Mouse (Mus musculus): ENCODE data around the gene Lamtor3. TPM values are rescaled to one million over a fixed set of nuclear protein-coding genes. Genes with fewer than 3 reads are reported as not detected.

Gene Lamtor3
- polyA plus RNA-seq (2012; rRNA removed), result 7.3 and 9.4 TPM in 2 replicates

GRCm38 (mm10) chr3:137918172-137918931 lies at the start of gene Lamtor3:
Gene Lamtor3, plus strand, starts transcription at chr3:137918506.
- Histone ChIP-seq H3K4me1 (ENCODE audit: control insufficient read depth, insufficient read depth, insufficient read length, low read length) (peaks cover 4% of the 10 kb centered on the region), H3K36me3 (ENCODE audit: control insufficient read depth, insufficient read depth, low read length) (peaks cover 6% of the 10 kb centered on the region), H3K27ac (ENCODE audit: insufficient read depth, low read depth, low read length) (peak within 1 kb of the TSS; percentile 78), H3K4me3 (ENCODE audit: low read depth, low read length) (peak within 1 kb of the TSS; percentile 99), H3K27me3 (ENCODE audit: control insufficient read depth, insufficient read depth, low read length) (no peaks in the 10 kb centered on the region)
- TF ChIP-seq POLR2A (IDR thresholded peaks at IDR 0.05; ENCODE audit: low read depth, low read length) (peak; percentile 59; the same call in 1 of the 2 replicates), CTCF (IDR thresholded peaks at IDR 0.05; ENCODE audit: extremely low read depth, insufficient read length, insufficient replicate concordance, low read depth, low read length) (0 out of 2 replicates have a peak, but pooled peaks have one; percentile 9)
- under 1% methylated on average over 47 of the region's 47 CpGs for WGBS

DNA sequence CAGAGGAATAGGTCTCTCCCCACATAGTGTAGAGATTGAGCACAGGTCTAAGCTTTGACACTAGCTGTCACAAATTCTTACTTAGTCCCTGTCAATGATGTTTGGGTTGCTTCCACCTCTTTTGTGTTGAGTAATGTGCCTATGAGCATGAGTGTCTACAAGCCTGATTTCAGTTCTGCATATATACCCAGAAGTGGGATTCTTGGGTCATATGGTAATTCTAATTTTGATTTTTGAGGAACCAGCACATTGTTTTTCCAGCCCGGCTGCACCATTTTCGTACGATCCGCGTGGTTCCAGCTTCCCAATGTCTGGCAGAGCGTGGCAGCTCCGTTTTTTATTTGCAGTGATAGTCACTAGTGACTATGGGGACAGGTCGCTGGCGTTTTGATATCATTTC lies 48.9 kb upstream of the Lamtor3 start:
- H3K27ac ChIP-seq (ENCODE audit: insufficient read depth, low read depth, low read length), result no peak overlapping the region

DNA sequence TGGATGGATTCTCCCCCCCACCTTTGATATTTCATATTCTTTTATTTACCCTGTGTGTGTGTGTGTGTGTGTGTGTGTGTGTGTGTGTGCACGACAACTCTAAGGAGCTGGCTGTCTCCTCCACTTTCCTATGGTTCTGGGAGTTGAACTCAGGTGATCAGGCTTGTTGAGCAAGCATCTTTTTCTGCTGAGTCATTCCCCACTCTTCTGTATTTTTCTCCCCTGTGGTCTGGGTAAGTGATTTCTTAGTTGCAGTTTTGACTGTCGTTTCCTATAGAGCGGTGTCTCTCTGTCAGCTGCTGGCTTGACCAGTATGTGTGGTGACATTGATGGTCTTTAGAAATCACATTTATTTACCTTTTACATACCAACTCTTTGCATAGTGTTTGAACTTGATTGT lies 39.0 kb upstream of the Lamtor3 start:
- H3K4me3 ChIP-seq (ENCODE audit: low read depth, low read length), result no peak overlapping the region
- WGBS, result 42% methylated on average over 3 of the region's 3 CpGs

More for the DNA sequence above, 48.9 kb upstream of the Lamtor3 start:
- Histone ChIP-seq H3K4me1 (ENCODE audit: control insufficient read depth, insufficient read depth, insufficient read length, low read length) (no peaks in the 10 kb centered on the region; the same call in 1 of the 2 replicates), H3K4me3 (ENCODE audit: low read depth, low read length) (no peak overlapping the region), H3K36me3 (ENCODE audit: control insufficient read depth, insufficient read depth, low read length) (peaks cover 5% of the 10 kb centered on the region; the same call in 1 of the 2 replicates), H3K27me3 (ENCODE audit: control insufficient read depth, insufficient read depth, low read length) (no peaks in the 10 kb centered on the region)
- no peak for TF ChIP-seq POLR2A (IDR thresholded peaks at IDR 0.05; ENCODE audit: low read depth, low read length)
- TF ChIP-seq CTCF (IDR thresholded peaks at IDR 0.05; ENCODE audit: extremely low read depth, insufficient read length, insufficient replicate concordance, low read depth, low read length), result no peak
- 91% methylated on average over 9 of the region's 9 CpGs for WGBS

DNA sequence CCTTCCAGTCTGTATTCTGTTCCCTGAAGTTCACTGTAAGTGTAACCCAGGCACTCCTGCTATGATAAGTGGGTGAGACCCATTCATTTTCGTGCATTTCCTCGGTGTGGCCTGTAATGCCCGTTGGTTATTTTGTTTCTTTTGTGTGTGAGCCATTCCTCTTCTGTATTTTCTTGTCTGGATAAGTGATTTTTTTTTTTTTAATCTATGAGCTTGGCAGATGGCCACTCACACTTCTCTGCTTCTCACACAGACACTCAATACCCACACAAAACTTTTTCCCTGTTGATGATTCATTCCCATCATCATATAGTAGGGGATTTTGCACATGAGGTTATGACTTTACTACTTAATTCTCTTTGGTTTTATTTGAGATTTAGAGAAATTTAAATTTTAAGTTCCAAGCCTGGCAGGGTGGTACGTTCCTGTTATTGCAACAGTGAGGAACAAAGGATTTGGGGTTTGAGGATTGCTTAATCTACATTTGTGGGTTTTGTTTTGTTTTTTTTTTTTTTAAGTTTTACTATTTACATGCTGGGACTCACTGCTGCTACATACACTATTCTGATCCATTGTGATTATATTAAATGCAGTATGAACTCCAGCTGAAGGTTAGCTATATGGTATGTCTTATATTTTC lies 38.1 kb upstream of the Lamtor3 start:
- WGBS, result 67% methylated on average over 4 of the region's 4 CpGs
- H3K36me3 ChIP-seq (ENCODE audit: control insufficient read depth, insufficient read depth, low read length), result 0 out of 2 replicates have a peak, but pooled peaks cover 2% of the 10 kb centered on the region
- TF ChIP-seq POLR2A (IDR thresholded peaks at IDR 0.05; ENCODE audit: low read depth, low read length) (no peak), CTCF (IDR thresholded peaks at IDR 0.05; ENCODE audit: extremely low read depth, insufficient read length, insufficient replicate concordance, low read depth, low read length) (no peak)
- no peaks in the 10 kb centered on the region for H3K27me3 ChIP-seq (ENCODE audit: control insufficient read depth, insufficient read depth, low read length)
- H3K4me3 ChIP-seq (ENCODE audit: low read depth, low read length), result no peak overlapping the region
- no peak overlapping the region for H3K27ac ChIP-seq (ENCODE audit: insufficient read depth, low read depth, low read length)
- no peaks in the 10 kb centered on the region for H3K4me1 ChIP-seq (ENCODE audit: control insufficient read depth, insufficient read depth, insufficient read length, low read length)

More for the DNA sequence above, 39.0 kb upstream of the Lamtor3 start:
- no peak for TF ChIP-seq POLR2A (IDR thresholded peaks at IDR 0.05; ENCODE audit: low read depth, low read length)
- TF ChIP-seq CTCF (IDR thresholded peaks at IDR 0.05; ENCODE audit: extremely low read depth, insufficient read length, insufficient replicate concordance, low read depth, low read length), result no peak
- Histone ChIP-seq H3K27me3 (ENCODE audit: control insufficient read depth, insufficient read depth, low read length) (no peaks in the 10 kb centered on the region), H3K4me1 (ENCODE audit: control insufficient read depth, insufficient read depth, insufficient read length, low read length) (no peaks in the 10 kb centered on the region), H3K36me3 (ENCODE audit: control insufficient read depth, insufficient read depth, low read length) (peaks cover 2% of the 10 kb centered on the region; the same call in 1 of the 2 replicates), H3K27ac (ENCODE audit: insufficient read depth, low read depth, low read length) (no peak overlapping the region)

DNA sequence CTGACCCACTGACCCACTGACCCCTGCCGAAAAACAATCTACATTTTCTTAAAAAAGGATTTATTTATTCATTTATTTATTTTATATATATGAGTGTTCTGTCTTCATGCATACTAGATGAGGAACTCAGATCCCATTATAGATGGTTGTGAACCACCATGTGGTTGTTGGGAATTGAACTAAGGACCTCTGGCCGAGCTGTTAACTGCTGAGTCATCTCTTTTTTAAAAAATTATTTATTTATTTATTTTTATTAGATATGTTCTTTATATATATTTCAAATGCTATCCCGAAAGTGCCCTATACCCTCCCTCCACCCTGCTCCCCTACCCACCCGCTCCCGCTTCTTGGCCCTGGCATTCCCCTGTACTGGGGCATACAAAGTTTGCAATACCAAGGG lies 37.2 kb upstream of the Lamtor3 start:
- no peak overlapping the region for H3K4me3 ChIP-seq (ENCODE audit: low read depth, low read length)
- no peak overlapping the region for H3K27ac ChIP-seq (ENCODE audit: insufficient read depth, low read depth, low read length)
- no peaks in the 10 kb centered on the region for H3K27me3 ChIP-seq (ENCODE audit: control insufficient read depth, insufficient read depth, low read length)
- 0 out of 2 replicates have a peak, but pooled peaks cover 3% of the 10 kb centered on the region for H3K36me3 ChIP-seq (ENCODE audit: control insufficient read depth, insufficient read depth, low read length)
- no peaks in the 10 kb centered on the region for H3K4me1 ChIP-seq (ENCODE audit: control insufficient read depth, insufficient read depth, insufficient read length, low read length)
- 97% methylated on average over 5 of the region's 5 CpGs for WGBS
- no peak for TF ChIP-seq CTCF (IDR thresholded peaks at IDR 0.05; ENCODE audit: extremely low read depth, insufficient read length, insufficient replicate concordance, low read depth, low read length)
- no peak for TF ChIP-seq POLR2A (IDR thresholded peaks at IDR 0.05; ENCODE audit: low read depth, low read length)

GRCm38 (mm10) chr3:137887961-137888360 lies 30.3 kb upstream of the Lamtor3 start:
- no peak overlapping the region for H3K4me3 ChIP-seq (ENCODE audit: low read depth, low read length)
- peaks cover 13% of the 10 kb centered on the region for H3K36me3 ChIP-seq (ENCODE audit: control insufficient read depth, insufficient read depth, low read length)
- no peak overlapping the region for H3K27ac ChIP-seq (ENCODE audit: insufficient read depth, low read depth, low read length)
- WGBS, result 86% methylated on average over 7 of the region's 7 CpGs
- H3K27me3 ChIP-seq (ENCODE audit: control insufficient read depth, insufficient read depth, low read length), result no peaks in the 10 kb centered on the region
- TF ChIP-seq CTCF (IDR thresholded peaks at IDR 0.05; ENCODE audit: extremely low read depth, insufficient read length, insufficient replicate concordance, low read depth, low read length), result no peak
- TF ChIP-seq POLR2A (IDR thresholded peaks at IDR 0.05; ENCODE audit: low read depth, low read length), result no peak
- no peaks in the 10 kb centered on the region for H3K4me1 ChIP-seq (ENCODE audit: control insufficient read depth, insufficient read depth, insufficient read length, low read length)

- H3K4me3 ChIP-seq (ENCODE audit: low read depth, low read length), result no peak overlapping the region
- TF ChIP-seq CTCF (IDR thresholded peaks at IDR 0.05; ENCODE audit: extremely low read depth, insufficient read length, insufficient replicate concordance, low read depth, low read length), result no peak
- no peak for TF ChIP-seq POLR2A (IDR thresholded peaks at IDR 0.05; ENCODE audit: low read depth, low read length)
- H3K27me3 ChIP-seq (ENCODE audit: control insufficient read depth, insufficient read depth, low read length), result no peaks in the 10 kb centered on the region
- peaks cover 16% of the 10 kb centered on the region for H3K36me3 ChIP-seq (ENCODE audit: control insufficient read depth, insufficient read depth, low read length)
- no peaks in the 10 kb centered on the region for H3K4me1 ChIP-seq (ENCODE audit: control insufficient read depth, insufficient read depth, insufficient read length, low read length)
- H3K27ac ChIP-seq (ENCODE audit: insufficient read depth, low read depth, low read length), result no peak overlapping the region
- 77% methylated on average over 3 of the region's 3 CpGs for WGBS
These were observed 27.2 kb upstream of the Lamtor3 start for GRCm38 (mm10) chr3:137891089-137891488.

Data from small intestine, adult 2 months (tissue).